Mouse (Mus musculus) cerebellum, postnatal 25 days (tissue): Measurements from ENCODE around the gene Mfsd5.

Source experiments
- DNase-seq, 2 experiments: peaks; one replicate each; pipeline ENCODE4 v3.0.0; 2021; ENCODE audit warnings: mixed read lengths in 2 of 2

Mfsd5 gene

DNA sequence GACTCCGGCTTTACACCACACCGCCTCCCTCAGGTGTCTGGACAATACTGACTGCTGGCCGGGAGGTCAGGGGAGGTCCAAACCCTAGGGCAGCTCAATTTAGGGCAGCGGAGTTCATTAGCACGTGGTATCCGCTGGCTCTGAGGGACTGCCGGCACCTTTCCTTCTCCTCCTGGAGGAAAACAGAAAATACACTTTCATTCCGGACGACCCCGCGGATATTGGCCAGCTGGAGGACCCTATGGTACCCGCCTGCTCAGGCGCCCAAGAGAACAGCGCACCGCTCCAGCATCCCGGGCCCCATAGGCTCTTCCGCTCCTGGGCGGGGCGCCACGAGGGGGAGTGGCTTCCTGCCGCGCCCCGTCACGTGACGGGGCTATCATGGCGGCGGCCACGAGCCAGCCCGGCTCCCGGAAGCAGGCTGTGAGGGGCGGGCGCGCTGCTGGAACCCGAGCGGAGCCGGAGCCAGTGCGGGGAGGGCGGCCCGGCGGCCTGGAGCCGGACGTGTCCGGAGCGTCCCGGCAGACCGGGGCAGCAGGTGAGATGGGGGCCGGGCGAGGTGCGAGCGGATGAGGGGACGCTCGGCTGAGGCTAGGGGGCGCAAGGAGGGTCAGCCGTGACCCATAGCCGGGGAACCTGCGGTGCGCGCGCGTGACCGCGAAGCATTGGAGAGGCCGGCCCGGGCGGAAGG is at the start of gene Mfsd5:
Mfsd5 (plus strand) TSS at position 363 of the 691 bp plus-strand sequence.
- DNase-seq: peak; percentile 92 to 98

- no peak for DNase-seq
Measured at GRCm38 (mm10) chr15:102230408-102231321, 48.6 kb upstream of the Mfsd5 start.

GRCm38 (mm10) chr15:102231748-102232147 is 47.5 kb upstream of the Mfsd5 start, which contains the start of gene Itgb7:
Gene Itgb7, minus strand, starts transcription at chr15:102231944.
- DNase-seq: no peak

- DNase-seq: no peak
Measured at GRCm38 (mm10) chr15:102232764-102233163, 46.5 kb upstream of the Mfsd5 start.

DNA sequence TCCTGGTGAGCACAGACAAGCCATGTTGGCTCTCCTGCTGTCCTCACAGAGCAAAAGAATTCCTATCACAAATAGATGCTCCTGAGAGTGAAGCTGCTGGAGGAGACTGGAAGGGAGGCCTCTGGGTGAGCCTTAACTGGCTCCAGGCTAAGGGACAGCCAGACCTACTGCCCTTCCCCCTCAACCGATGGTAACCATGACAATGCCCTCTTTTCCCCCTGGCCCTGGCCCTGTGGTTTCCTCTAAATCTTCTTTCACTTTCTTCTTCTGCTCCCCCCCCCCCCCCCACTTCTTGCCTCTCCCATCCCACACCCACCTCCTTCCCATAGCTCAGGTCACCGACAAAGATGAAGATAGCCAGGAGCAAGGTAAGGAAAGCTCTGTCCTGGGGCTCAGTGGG is 45.4 kb upstream of the Mfsd5 start:
- DNase-seq: no peak

DNA sequence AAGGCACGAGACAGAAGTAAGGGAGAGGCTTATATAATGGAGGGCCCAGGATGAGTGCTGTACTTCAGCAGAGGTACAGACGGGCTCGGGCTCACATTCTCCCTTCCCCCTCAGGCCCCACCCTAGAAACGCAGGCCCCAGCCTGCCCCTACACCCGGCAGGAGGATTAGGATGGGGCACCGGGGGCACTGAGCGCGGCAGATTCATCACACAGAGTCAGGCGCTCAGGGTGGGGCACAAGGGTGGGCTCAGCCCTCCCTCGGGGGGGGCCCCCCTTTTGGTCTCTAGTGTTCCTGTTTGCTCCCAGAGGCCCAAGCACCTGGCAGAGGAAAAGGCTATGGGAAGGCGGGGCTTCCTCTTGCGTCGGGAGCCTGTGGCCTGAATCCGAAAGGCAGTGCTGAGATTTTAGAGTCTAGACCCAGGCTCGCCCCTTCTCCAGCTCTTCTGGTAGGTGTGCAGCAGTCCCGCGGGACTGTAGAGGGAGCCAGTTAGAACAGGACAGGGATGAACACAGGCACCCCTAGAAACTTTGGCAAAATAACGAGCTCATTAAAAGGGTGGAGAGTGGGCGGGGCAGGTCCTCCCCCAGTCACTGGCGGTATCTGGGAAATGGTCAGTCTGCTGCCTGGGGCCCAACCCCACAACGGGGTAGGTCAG is 43.8 kb upstream of the Mfsd5 start:
- no peak for DNase-seq

GRCm38 (mm10) chr15:102238543-102239259 is 40.6 kb upstream of the Mfsd5 start:
- no peak for DNase-seq

- peak; percentile 78 to 86 for DNase-seq
Measured at GRCm38 (mm10) chr15:102239260-102239590, 40.0 kb upstream of the Mfsd5 start.

DNA sequence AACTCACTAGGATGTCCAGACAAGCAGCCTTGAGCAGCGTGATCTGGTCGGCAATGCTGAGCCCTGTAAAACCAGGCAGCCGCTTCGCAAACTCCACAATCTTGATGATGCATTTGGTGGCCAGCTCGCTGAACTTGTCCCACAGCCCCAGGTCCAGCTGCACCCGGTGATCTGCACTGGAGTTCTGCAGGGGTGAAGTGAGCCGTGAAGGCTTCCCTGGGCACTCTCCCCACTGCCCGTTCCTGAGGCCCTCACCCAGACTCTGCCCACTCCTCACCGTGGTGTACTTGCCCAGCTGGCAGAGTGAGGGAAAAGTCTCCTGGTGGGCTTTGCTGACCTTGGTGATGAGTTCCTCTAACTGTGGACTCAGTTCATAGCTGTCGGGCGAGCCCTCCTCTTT is 39.4 kb upstream of the Mfsd5 start:
- DNase-seq: no peak

GRCm38 (mm10) chr15:102240607-102241006 is 38.6 kb upstream of the Mfsd5 start:
- DNase-seq: no peak

DNA sequence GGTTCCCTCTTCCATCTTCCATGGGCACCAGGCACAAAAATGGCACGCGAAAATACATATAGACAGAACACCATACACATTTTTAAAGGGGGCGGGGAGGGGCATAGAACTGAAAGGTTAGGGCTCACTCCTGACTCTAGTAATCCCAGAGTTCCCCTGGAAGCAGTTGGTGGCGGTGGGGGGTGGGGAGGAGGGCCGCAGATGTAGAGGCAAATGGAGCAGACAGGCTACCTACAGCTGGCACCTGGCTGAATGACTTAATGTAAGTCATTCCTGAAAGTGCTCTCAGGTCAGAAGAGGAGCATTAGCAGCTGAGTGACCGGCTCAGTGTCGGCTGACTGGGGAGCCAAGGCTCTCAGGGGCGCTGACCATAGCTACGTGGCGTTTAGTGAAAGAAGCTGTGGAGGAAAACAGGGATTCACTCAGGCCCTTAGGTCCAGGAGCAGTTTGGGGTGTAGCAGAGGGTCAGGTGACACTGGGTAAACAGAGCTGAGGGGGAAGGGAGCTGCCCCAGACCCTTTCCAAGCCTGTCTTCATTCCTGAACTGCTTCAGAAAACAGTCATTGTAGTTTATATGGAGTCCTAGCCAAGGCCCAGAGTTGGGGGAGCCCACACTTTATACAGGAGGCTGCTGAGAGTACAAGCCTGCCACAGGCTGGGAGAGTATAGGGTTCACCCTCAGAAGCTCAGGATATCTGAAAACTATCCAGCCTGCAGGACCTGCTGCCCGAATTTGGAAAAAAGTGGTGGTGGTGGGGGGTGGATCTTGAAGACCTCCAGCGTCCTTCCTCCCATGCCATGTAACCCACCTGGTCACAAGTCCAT is 36.6 kb upstream of the Mfsd5 start:
- DNase-seq: no peak

DNA sequence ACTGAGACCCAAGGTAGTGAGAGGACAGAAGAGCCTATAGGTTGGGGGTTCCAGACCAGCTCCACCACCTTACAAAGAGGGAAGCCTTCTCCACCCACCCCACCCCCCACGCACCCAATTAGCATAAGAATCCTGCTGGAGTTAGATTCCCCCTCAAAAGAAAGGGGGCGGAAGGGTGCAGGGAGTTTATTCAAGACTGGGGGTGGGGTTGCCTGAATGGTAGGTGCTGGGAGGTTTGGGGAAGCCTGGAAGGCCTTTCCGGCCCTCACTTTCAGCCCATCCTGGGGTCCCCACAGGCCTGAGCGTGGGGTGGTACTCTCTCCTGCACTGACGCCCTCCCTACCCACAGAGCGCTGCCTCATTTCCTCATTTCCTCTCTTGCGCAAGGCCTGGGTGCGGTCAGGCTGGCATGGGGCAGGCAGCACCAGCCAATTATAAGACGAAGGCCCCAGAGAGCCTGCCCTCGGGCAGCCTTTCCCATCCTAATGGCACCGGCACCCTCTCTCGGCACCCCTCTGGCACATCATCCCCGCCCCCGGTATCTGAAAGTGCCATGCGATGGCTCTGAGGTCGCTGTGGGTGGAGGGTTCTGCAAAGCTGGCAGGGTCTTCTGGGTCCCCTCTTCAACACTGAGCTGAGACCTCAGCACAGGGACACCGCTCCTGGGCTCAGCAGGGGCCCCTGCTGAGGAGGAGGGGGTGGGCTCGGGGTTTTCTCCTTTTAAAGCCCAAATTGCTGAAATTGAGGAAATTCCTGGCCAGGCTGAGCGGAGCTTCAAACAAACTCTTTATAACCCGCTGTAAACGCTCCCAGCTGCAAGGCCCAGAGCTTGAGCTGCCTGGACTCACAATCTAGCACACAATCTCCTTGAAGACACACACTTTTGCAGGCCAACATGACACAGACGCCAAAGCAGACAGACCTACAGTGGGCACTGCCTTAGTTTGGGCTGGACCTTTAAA is 35.7 kb upstream of the Mfsd5 start:
- DNase-seq: no peak

GRCm38 (mm10) chr15:102244306-102245191 is 34.7 kb upstream of the Mfsd5 start:
- no peak for DNase-seq

DNA sequence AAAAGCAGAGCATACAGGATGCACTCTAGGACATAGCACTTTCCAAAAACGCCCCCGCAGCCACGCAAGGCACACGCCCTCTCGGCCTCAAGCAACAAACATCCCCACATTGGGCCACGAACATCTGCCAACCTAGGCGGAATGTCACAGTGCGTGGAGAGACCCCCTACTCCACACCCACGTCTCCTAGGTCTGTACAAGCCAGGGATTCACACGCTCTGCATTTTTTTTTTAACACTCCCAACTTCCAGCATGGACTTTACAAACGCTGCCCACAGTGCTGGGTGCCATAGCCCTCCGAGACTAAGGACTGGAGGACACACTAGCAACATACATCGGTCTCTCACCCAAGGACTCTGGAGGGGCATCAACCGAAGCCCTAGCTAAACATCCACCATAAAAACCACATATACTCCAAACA is 33.8 kb upstream of the Mfsd5 start:
- no peak for DNase-seq

DNA sequence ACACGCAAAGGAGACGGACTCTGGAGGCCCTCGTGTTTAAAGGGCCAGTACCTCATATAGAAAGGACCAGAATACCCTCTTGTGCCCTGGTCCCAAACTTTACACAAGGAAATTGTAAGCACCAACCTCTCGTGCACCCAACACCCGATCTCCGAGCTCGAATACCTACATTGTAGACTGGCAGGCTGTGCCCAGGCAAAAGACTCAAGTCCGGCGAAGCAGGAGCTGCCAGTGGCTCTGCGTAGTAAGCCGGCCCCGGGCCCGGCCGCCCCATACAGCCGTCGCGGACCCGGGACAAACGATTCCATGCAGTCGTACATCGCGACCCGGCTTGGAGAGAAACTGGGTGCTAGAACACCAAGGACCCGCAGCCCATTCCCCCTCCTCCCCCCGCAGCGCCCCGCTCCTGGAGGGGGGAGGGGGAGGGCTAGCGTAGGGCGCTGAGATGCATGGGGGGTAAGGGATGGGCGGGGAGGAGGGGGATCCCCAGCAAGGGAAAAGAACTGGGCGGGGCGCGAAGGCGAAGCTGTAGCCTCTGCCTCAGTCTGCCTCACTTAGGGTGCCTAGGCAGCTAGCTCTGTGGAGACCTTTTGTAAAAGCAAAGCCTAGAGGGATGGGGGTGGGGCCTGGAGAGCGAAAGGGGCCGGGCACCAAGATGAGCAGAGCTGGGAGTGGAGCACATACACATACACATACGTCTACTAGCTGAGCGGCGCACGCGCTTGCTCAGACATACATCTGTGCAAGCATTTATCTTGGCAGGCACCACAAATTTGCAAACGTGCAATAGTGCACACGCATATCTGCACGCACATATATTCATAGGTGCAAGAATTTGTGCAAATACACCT is 33.1 kb upstream of the Mfsd5 start:
- peak; percentile 74 to 78 for DNase-seq

GRCm38 (mm10) chr15:102246866-102247251 is 32.4 kb upstream of the Mfsd5 start:
- peak; percentile 90 to 94 for DNase-seq

DNA sequence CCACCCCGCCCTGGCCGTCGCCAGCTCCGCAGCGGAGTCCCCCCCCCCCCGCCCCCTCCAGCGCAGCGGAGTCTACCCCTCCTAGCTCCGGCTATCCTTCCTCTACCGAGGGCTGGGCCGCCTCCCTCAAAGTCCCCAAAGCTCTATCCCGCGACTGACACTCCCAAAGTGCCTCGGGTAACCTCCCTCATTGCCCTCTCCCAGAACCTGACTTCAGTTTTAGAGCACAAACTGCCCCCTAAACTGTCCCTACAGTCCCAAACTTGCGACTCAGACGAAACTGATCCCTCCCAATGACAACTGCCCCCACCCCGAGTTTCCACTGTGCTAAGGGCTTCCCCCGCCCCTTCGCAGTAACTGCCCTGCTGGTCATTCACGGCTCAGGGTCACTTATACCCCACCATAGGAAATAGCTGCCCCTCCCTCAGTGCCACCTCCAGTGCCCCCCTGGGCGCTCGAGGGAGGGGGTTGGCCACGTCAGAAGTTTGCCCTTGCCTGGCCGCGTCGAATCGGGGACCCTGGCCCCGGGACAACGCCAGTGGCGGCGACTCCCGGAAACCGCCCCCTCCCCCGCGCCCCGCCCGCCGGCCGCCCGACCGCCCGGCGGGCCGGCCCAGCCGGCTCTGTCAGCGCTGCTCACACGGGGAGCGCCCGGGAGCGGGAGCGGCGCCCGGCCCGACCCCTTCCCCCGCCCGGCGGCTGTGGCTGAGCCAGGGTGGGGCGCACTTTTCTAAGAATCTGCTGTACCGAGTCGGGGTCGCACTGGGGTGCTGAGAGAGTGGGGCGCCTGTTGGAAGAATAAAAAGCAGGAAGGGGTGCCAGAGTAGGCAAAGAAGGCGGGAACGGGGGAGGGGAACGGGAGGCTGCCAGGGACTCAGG is 31.8 kb upstream of the Mfsd5 start:
- DNase-seq: peak in 1 of 2 experiments; percentile 50
